Mouse (Mus musculus) CD8-positive naive resting alpha-beta T cell, adult 57 days (primary cell): ENCODE results near the gene Prps1. TPM values are rescaled to one million over a fixed set of nuclear protein-coding genes. Genes with fewer than 3 reads are reported as not detected.

Experiments used
- total RNA-seq: library from RNA; stranded (reverse); gene quantifications from one replicate; pipeline ENCODE4 v1.2.4, GENCODE M21; 2023

Gene Prps1
- total RNA-seq: 55.4 TPM

GRCm38 (mm10) chrX:140456279-140456731 is at the start of gene Prps1:
TSS of gene Prps1 (plus strand) at chrX:140456613.

Other genes starting within 250 kb of the Prps1 start
- not detected for gene Frmpd3, start 114.3 kb upstream of the Prps1 start, total RNA-seq
- 1,351 TPM for gene Tsc22d3, start 144.0 kb downstream of the Prps1 start, total RNA-seq
- gene Mid2, start 208.0 kb downstream of the Prps1 start, total RNA-seq: not detected